Mouse (Mus musculus) layer of hippocampus, adult 8-10 months (tissue): ENCODE data around the gene Adra1b. TPM values are rescaled to one million over a fixed set of nuclear protein-coding genes. Genes with fewer than 3 reads are reported as not detected.

ENCODE experiments used
- DNase-seq, 2 experiments: peaks; one replicate each; pipeline ENCODE4 v3.0.0; 2022; ENCODE audit warnings: low spot score in 2 of 2
- total RNA-seq, 4 experiments: library from RNA; stranded (reverse); gene quantifications; 2 replicates each; pipeline ENCODE4 v1.2.4; 2022

Gene Adra1b
- total RNA-seq, 4 experiments from 2014 or later, result 3.8 to 4.4 (median 3.9) TPM

DNA sequence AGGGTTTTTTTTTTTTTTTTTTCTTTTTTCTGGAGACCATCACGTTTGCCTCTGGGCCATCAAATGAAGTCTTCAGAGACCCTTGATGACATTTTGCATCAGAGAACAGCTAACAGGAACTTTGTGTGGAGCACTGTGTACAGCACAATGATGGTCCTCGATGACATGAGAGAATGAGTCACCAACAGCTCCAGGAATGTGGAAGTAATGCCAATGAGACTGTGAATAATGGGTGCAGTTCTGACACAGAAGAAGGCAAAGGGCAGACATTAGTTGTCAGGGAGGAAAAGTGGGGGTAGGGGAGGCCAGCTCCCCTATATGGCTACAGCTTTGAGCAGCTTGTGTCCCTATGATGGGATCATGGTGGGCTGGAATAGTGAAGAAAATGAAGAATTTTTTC, 5.7 kb downstream of the Adra1b start:
- no peak for DNase-seq

DNA sequence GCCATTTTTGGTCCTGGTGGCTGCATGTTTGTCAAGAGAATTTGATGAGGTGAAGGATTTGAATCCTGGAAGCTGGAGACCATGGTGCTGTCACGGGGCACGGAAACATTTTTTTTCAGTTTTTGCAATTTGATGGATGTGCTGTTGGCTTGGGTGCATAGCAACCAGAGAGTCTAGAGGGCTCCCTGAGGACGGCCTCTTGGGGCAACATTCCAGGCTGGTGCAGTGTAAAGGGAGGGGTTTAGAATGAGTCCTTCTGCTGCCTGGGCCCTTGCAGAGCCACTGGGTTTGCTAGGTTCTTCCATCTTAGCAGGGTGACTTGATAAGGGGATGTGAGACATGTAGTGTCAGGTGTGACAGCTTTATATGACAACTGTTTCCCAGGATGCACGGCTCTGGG, 8.5 kb downstream of the Adra1b start:
- no peak for DNase-seq

DNA sequence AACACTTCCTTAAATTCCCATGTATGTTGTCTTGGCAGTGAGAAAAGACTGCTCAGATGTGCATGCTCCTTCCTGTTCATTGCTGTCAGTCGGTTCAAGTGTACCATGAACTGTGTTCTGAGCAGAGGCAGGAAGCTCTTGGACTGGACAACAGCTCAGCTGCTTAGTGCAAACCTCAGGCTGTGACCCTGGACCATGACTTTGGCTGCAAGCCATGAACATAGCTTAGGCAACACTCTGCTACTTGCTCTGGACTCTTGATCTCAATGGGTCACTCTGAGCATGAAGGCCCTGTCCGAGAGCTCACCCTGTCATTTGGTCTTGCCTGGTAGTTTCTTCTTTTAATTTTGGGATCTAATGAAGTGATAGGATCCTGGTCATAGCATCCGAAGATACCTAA, 9.6 kb downstream of the Adra1b start:
- no peak for DNase-seq

DNA sequence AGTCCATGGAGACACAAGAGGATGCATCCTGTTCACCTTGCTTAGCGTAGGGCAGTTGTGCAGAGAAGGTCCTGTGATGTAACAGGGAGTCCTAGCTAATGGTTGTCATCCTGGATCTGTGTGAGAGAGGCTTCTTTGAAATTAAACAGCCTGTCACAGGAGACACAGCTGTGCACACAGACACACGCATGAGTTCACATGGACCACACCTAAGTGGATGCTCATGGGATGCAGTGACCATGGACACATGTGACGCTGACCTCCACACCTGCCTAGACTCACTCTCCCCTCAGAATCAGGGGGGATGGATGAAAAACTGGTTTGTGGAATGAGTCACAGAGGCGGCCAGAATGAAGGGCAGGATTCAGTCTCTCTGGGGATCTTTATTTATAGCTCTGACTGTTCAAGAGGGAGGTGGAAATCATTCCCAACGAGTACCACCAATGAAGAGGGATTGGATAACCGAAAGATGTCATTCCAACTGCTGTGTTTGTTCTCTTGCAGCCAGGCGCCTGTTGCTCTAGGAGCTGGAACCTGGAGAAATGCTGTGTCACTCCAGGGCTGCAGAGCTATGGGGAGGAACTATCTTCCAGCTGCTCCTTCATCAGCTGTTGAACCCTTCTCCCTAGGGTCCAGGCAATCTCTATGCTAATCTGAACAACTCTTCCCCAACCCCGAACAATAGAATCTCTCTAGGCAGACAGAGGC, 11.6 kb downstream of the Adra1b start:
- no peak for DNase-seq

DNA sequence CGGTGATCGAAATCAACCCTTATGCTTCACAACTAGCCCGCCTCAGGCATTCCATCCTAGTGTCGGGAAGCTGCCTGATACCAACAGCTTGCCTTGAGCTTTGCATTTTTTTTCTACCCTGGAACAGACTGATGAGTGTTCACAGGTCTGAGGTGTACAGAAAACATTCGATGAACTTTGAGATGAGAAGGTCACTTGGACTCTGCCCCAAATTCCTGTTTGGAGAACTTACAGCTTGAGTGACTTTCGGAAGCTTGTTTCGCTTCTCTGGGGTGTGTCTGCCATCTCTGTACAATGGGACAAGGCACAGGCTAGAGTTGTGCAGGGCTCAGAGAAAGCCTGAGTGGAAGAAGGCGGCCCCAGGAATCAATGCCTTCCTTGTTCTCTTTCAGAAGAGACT, 12.3 kb downstream of the Adra1b start:
- DNase-seq, result no peak

DNA sequence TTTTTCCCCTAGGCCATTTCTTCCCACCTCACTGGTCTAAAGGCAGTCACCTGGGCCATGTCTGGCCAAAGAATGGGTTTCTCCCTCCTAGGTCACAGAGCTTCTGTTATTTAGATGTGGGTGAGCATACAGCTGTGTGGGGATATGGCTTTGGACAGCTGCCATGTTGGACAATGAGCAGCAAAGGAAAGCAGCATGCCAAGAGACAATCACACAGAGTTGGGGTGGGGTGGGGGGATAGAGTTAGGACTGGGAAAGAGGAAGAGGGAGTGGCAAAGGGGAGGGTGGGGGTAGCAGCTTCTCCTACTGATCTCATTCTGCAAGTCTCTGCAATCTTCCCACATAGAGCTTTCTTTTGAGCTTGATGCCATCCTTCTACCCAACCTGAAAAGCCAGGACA, 13.4 kb downstream of the Adra1b start:
- DNase-seq, result no peak

DNA sequence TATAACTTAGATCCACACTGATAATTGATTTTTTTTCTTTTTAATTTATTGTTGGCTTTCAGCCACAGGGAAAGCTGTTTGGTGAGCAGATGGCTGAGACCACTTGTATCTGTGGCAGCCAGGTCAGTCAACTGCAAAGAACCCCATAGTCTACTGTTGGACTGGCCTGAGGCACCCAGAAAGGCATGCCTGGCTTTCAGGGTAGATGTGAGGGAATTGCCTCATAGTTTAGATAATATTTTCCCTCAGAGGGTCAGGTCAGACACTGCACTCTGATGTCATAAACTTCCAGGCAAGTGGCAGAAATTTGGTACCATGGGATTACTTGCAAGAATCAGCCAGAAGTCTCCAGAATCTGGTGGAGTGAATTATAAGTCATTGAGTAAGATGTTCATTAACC, 16.5 kb downstream of the Adra1b start:
- DNase-seq, result no peak

DNA sequence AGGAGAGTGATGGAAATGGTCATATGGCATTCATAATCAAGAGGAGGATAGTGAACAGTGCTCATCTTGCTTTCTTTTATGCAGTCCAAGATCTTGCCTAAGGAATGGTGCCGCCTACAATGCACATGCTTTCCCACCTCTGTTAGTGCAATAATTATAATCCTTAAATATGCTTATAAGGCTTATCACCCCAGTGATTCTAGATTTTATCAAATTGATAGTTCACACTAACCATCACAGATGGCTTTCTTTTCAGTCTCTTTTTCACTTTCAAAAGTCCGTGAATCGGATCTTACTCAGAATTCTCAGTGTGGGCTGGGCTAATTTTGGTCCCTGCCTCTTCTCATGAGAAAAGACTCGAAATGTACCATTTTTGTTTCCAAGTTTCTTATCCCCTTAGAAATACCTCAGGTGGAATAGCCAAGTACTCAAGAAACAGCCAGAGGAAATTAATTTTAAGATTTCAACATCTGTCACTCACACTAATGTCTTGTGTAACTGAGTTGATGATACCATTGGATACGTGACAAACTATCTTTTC, 17.3 kb downstream of the Adra1b start:
- DNase-seq, result no peak

DNA sequence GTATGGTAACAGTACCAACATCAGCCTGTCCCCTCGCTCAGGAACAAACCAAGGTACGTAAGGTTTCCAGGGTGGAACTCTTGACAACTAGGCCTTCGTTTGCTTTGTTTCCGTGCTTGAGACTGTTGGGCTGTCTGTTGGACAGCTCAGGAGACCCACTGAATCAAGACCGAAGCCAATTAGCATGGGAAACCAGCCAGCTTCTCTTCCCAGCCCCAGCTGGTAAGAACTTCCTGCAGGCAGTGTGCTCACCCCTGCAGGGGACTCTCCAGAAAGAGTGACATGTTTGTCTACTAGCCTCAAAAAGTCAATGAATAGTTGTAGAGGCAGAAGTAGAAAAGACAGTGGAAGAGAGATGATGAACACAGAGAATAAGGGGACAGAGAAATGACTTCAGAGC, 23.8 kb downstream of the Adra1b start:
- DNase-seq, result no peak

DNA sequence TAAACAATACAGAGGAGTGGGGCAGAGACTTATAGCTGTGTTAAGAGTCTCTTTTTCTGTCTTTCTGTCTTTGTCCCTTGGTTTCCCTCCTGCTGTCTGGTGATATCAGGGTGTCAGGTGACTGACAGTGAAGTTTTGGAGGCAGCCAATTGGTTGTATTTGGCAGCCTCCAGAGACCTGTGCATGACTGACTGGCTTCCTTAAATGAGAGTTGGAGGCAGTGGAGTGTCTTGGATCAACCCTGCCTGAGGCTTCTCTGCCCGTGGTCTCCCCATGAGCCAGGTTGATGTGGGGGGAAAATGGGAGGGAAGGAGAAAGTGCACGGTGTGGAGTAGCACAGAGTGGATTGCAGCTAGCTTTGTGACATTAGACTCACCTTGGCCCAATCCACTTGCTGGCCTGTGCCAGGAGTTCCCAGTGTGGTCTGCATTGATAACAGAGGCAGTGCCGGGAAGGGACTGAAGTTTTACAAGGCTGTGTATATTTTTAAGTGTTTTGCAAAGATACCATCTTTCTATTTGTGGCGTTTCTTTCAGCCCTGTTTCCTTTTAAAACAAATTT, 33.2 kb downstream of the Adra1b start:
- no peak for DNase-seq

DNA sequence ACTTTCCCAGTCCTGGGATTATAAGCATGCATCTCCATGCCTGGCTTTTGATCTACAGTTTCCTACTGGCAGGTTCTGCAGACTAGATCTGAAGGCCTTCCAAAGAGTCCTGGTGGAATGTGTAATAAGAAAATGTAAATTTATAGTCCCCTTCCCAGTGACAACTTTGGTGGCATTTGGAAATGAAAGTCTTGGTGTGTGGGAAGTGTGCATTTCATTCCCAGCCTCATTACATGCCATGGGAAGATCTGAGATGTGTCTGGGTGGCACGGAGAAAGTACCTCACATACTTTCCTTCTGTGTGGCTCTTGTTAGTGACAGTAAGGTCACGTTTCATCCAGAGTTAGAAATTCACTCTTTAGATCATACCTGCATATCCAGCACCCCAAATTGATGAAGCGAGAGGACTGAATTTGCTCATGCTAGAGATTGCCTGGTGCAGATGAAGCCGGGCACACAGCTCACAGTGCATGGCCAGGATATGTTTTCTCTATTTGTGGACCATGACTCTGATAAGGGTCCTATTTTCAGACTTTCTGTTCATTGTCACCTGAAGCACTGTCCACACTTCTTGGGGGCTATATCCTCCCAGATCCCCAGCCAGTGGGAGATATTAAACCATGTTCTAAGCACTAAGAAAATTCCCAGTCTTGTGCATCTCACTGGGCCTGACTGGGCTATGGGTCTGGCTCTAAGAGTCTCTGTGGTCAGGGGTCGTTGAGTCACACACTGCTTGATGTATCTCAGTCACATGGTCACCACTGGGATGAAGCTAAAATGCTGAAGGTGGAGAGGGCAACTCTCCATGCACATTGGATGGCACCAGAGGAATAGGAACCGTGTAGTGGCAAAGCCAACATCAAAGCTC, 35.5 kb downstream of the Adra1b start:
- DNase-seq, result no peak

DNA sequence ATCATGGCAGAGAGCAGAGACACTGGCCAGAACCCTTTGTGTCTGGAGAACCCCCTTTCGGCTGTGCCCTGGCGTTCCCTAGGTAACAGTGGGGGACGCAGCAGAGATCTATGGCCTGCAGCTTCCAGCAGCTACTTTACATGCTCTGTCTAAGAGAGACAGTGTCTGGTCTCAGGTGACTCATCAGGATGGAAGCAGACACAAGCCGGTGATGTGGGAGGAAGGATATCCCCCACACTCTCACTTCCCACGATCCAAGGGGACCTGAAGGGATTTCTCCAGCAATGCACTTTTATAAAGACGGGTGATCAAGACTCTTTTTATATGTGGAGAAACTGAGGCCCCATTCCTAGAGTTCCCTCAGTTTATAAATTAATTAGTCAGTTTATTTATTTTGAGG, 48.0 kb downstream of the Adra1b start:
- DNase-seq, result no peak

DNA sequence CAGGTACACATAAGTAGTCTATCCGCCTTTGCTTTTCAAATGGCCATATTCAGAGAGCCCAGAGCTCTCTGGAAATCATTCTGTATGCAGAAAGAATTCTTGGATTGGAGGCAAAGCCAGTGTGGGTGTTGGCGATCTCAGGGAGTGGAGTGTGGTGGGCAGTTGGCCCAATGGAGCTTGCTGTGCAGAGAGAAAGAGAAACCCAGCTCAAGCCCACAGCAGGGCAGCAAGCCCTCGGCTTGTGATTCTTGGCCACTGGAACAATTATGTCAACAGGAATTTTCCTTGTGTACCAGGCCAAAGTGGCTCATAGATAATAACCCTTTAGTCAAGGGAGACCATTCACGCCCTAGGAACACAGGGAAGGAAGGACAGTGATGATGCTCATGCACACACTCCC, 53.0 kb downstream of the Adra1b start:
- no peak for DNase-seq

DNA sequence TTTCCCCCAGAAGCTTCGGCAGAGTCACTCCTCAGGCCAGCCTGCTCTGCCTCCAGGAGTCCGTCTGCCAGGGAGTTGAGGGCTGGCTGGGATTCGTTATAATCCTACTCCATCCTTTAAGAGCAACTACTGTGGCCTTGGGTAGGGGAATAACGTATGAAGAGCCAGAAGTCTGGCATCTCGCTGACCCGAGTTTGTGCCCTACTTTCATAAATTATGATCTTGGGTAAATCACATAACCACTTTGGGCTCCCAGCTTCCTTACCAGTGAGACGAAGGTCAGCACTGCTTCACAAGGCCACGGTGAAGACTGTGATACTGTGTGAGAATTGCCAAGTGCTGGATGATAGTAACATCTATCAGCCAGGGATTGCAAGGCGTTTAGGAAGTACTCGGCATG, 59.4 kb downstream of the Adra1b start:
- no peak for DNase-seq

DNA sequence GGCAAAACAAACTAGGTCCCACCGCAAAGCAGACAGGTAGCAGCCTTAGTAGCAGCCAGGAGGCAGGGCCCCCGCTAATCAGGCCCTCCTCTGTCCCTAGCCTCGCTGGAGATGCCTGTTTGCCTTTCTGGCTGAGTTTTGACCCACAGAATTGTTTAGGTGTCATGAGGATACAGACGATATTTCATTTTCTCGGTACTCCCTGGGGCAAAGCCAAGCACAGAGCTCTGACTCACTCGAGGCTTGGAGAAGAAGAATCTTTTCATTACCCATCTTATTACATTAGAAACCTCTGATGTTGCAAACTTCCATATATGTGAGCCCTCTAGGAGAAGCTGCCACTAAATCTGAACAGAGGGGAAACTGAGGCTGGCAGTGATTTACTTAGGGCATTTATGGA, 60.5 kb downstream of the Adra1b start:
- DNase-seq, result no peak

DNA sequence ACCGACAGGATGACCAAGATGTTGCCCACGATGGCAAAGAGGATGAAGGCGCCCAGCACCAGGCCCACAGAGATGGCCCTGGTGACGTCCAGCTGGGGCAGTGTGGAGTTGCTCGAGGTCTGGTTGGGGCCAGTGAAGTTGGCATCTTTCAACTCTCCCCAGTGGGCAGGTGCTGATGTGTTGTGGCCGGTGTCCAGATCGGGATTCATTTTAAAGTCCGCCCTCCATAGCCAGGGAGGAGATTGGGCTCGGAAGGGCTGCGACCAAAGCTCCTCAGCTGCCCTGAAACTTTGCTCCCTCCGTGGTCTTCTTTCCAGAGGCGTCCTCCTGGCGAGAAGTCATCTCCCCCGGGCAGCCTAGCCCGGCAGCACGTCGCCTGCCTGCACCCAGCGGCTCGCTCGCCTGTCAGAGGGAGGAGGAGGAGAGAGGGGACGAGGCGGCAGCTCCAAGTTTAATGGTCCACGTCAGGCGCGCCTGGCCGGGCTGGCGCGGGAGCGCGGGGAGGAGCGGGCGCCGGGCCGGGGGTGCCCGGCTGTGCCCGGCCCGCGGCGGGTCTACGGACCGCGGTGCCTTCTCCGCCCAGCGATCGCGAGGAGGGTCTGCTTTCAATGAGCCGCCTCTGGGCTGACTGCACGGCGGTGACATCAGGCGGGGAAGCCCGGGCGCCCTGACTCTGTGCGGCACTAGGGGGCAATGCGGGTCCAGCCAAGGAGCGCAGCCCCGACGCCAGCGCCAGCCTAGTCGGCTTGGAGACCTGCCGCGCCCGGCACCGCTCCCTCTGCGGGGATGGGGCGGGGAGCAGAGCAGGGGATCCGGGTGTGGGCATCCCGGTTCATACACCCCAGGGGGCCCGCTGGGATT, 64.9 kb downstream of the Adra1b start:
- DNase-seq, result peak in 1 of 2 experiments; percentile 48

DNA sequence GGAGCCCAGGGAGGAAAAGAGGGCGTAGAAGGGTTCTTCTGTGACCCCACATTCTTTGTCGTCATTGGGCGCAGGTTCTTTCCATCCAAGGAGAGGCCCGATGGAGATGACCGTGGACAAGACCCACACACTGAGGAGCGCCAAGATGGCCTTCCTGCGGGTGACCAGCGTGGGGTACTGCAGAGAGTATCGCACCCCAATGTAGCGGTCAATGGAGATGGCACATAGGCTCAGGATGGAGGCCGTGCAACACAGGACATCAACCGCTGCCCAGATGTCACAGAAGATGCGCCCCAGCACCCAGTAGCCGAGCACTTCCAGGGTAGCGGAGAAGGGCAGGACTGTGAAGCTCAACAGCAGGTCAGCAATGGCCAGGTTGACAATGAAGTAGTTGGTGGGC, 65.6 kb downstream of the Adra1b start:
- DNase-seq, result no peak

DNA sequence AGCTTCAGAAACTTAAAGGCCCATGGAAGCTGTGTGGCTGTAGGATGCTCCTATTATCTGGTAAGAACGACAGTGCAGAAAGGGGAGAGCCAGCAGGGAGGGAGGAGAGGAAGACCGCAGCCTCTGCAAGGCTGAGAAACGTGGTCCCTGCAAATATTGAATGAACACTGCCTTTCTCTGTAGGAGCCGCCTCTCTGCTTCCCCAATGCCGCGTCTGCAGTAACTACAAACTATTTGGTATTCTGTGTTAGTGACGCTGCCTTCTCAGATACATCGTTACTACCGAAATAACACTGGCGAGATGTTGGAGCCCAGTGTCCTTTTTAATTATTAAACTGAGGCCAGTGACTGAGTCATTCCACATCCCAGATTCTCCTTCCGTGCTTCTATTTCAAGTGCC, 66.5 kb downstream of the Adra1b start:
- no peak for DNase-seq

DNA sequence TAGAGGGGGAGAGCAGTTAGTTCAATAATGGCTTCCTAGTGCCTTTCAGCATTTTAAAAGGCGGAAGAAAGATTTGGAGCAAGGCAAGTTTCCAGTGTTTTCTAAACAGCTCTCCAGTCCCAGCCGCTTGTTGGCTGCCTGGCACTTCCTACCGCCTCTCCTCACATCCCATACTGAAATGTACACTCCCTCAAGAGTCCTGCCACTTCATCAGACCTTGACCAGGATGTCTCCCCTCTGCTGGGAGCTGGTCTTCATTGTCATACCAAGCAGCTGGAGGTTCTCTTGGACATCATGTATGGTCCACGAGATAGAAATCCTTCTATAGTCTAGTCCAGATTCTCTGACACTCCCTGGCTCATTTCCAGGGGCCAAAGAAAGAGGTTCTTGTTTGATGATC, 69.5 kb downstream of the Adra1b start:
- no peak for DNase-seq

DNA sequence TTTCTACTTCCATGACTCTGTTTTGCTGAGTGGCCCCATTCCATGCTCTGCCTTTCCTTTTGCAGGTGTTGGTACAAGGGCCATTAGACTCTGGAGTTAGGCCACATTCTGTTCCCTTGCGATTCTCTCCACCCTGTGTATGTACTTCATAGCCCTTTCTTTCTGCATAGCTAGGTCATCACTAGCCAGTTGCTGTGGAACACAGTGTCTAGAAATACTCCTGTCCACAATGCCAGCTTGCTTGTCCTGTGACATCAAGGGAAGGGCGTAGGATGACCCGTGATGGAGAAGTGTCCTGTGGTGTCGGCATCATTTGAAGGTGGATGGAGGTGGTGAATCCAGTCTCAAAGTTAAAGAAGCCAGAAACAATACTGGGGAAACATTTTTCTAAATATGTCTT, 74.2 kb downstream of the Adra1b start:
- no peak for DNase-seq

DNA sequence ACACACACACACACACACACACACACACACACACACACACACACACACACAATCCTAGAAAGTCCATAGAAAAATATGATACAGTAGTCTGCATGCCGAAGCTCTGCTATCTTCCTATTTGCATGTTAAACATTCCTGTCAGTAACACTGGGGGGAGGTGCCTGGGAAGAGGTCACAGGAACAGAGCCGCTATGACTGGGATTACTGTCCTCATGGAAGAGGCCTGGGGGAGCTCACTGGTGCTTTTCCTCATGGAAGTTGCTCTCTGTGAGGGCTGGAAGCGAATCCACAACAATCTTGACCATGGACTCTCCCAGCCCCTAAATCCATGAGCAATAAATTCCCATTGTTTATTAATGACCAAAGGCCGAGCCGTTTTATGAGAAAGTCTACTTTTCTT, 77.7 kb downstream of the Adra1b start:
- no peak for DNase-seq
